Mouse (Mus musculus) spleen, adult 2 months (tissue): ENCODE results near the gene Kcnn3. TPM values are rescaled to one million over a fixed set of nuclear protein-coding genes. Genes with fewer than 3 reads are reported as not detected.

Source experiments
- DNase-seq, 2 experiments: peaks; one replicate each; pipeline versions ENCODE4 v3.0.0 to v3.0.0-alpha.2; 2012 to 2021; ENCODE audit warnings: low spot score in 2 of 2, low read depth in 1 of 2
- H3K27ac ChIP-seq: fragments of 200-500 bp; 2 replicates; pipeline ENCODE4 v1.5.1; 2012; ENCODE audit warnings: low read length, inconsistent platforms; ENCODE audit not compliant: insufficient read depth
- H3K27me3 ChIP-seq: fragments of 200-500 bp; 2 replicates; pipeline ENCODE4 v1.6.1; 2012; ENCODE audit warnings: mild to moderate bottlenecking, moderate library complexity, low read length, inconsistent platforms; ENCODE audit not compliant: control insufficient read depth, insufficient read depth
- H3K36me3 ChIP-seq: fragments of 200-500 bp; 2 replicates; pipeline ENCODE4 v1.6.1; 2012; ENCODE audit warnings: mild to moderate bottlenecking, low read length, inconsistent platforms; ENCODE audit not compliant: control insufficient read depth, insufficient read depth
- H3K4me1 ChIP-seq: fragments of 200-500 bp; 2 replicates; pipeline ENCODE4 v1.6.1; 2011; ENCODE audit warnings: inconsistent platforms; ENCODE audit not compliant: control insufficient read depth, insufficient read depth, insufficient read length
- H3K4me3 ChIP-seq: fragments of 200-500 bp; 2 replicates; pipeline ENCODE4 v1.5.1; 2011; ENCODE audit warnings: mild to moderate bottlenecking, inconsistent platforms; ENCODE audit not compliant: insufficient read depth, insufficient read length; ENCODE audit errors: extremely low read depth
- CTCF ChIP-seq: fragments of 200-500 bp; IDR thresholded peaks from 2 replicates; pipeline ENCODE4 v1.5.1; 2011; ENCODE audit warnings: mild to moderate bottlenecking, inconsistent platforms; ENCODE audit not compliant: insufficient read depth, insufficient read length, insufficient replicate concordance; ENCODE audit errors: extremely low read depth
- POLR2A ChIP-seq: fragments of 200-500 bp; IDR thresholded peaks from 2 replicates; pipeline ENCODE4 v1.6.1; 2011; ENCODE audit warnings: low read depth, low read length, inconsistent platforms
- WGBS: fragments of 180-500 bp; shearing (Covaris S2); methylation state at CpG from one replicate; pipeline ENCODE4 v1.1.7; 2018; 5-methylcytosine and 5-hydroxymethylcytosine counted together
- polyA plus RNA-seq: library from polyadenylated mRNA; depleted of rRNA; stranded (reverse); fragments of >200 nt; gene quantifications from 2 replicates; pipeline ENCODE4 v1.2.3, GENCODE M21; 2012

Kcnn3 gene
- polyA plus RNA-seq, 1 experiment, result 0.33 TPM

- Histone ChIP-seq H3K36me3 (no peaks in the 10 kb centered on the region), H3K27me3 (no peaks in the 10 kb centered on the region), H3K27ac (no peak overlapping the region), H3K4me3 (no peak overlapping the region), H3K4me1 (no peaks in the 10 kb centered on the region)
- no peak for TF ChIP-seq POLR2A
- TF ChIP-seq CTCF, result no peak
- WGBS, result 47% methylated on average over 7 of the region's 7 CpGs
- DNase-seq, result no peak
Measured at GRCm38 (mm10) chr3:89499696-89500095, 20.3 kb upstream of the Kcnn3 start.

- Histone ChIP-seq H3K4me3 (no peak overlapping the region), H3K36me3 (no peaks in the 10 kb centered on the region), H3K27me3 (no peaks in the 10 kb centered on the region), H3K27ac (no peak overlapping the region), H3K4me1 (no peaks in the 10 kb centered on the region)
- DNase-seq, result no peak
- no peak for TF ChIP-seq CTCF
- no peak for TF ChIP-seq POLR2A
Measured at GRCm38 (mm10) chr3:89501486-89501885, 18.5 kb upstream of the Kcnn3 start.

- Histone ChIP-seq H3K27ac (no peak overlapping the region), H3K36me3 (no peaks in the 10 kb centered on the region), H3K4me3 (no peak overlapping the region), H3K27me3 (no peaks in the 10 kb centered on the region), H3K4me1 (no peaks in the 10 kb centered on the region)
- TF ChIP-seq POLR2A (no peak), CTCF (no peak)
- 37% methylated on average over 7 of the region's 7 CpGs for WGBS
- no peak for DNase-seq
Measured at GRCm38 (mm10) chr3:89502551-89502950, 17.4 kb upstream of the Kcnn3 start.

- Histone ChIP-seq H3K4me3 (no peak overlapping the region), H3K27ac (no peak overlapping the region), H3K4me1 (no peaks in the 10 kb centered on the region), H3K36me3 (no peaks in the 10 kb centered on the region), H3K27me3 (no peaks in the 10 kb centered on the region)
- 55% methylated on average over 9 of the region's 9 CpGs for WGBS
- no peak for DNase-seq
- no peak for TF ChIP-seq CTCF
- TF ChIP-seq POLR2A, result no peak
Measured at GRCm38 (mm10) chr3:89508041-89508440, 11.9 kb upstream of the Kcnn3 start.

GRCm38 (mm10) chr3:89510979-89511378 lies 9.0 kb upstream of the Kcnn3 start:
- TF ChIP-seq CTCF, result peak; percentile 20; the same call in 1 of the 2 replicates
- TF ChIP-seq POLR2A, result no peak
- no peaks in the 10 kb centered on the region for H3K36me3 ChIP-seq
- 22% methylated on average over 4 of the region's 4 CpGs for WGBS
- H3K4me3 ChIP-seq, result no peak overlapping the region
- H3K27ac ChIP-seq, result no peak overlapping the region
- H3K27me3 ChIP-seq, result no peaks in the 10 kb centered on the region
- H3K4me1 ChIP-seq, result no peaks in the 10 kb centered on the region
- peak in 1 of 2 experiments; percentile 11 for DNase-seq

- Histone ChIP-seq H3K27ac (no peak overlapping the region), H3K36me3 (no peaks in the 10 kb centered on the region), H3K4me3 (no peak overlapping the region), H3K27me3 (no peaks in the 10 kb centered on the region), H3K4me1 (no peaks in the 10 kb centered on the region)
- DNase-seq, result no peak
- no peak for TF ChIP-seq POLR2A
- TF ChIP-seq CTCF, result no peak
- WGBS, result 47% methylated on average over 15 of the region's 15 CpGs
Measured at GRCm38 (mm10) chr3:89511400-89511799, 8.6 kb upstream of the Kcnn3 start.

- H3K4me1 ChIP-seq, result no peaks in the 10 kb centered on the region
- H3K36me3 ChIP-seq, result no peaks in the 10 kb centered on the region
- 91% methylated on average over 2 of the region's 2 CpGs for WGBS
- no peak overlapping the region for H3K4me3 ChIP-seq
- no peak overlapping the region for H3K27ac ChIP-seq
- DNase-seq, result no peak
- TF ChIP-seq POLR2A, result no peak
- TF ChIP-seq CTCF, result no peak
- H3K27me3 ChIP-seq, result no peaks in the 10 kb centered on the region
Measured at GRCm38 (mm10) chr3:89512225-89512624, 7.7 kb upstream of the Kcnn3 start.
